In genomic region chr13:62855396-62856304, GRCm38 (mm10) we compare ENCODE assay signal across 8 mouse cellular contexts. TPM values are rescaled to one million over a fixed set of nuclear protein-coding genes. Genes with fewer than 3 reads are reported as not detected.
A peak's percentile ranks its signal among the peaks of the same experiment; 100 is the strongest.
DNase-seq lines count a peak whose midpoint lies in the region; ATAC-seq and TF ChIP-seq lines count a peak whose summit lies in the region.

No protein-coding gene starts in this region.

- no peak overlapping the region for H3K27ac ChIP-seq in left cerebral cortex, adult 2 months
- H3K27ac ChIP-seq in embryonic fibroblast, embryonic 13.5 days (ENCODE audit: insufficient read depth, low read length): no peak overlapping the region
- H3K27ac ChIP-seq in limb, embryonic 12.5 days: no peak overlapping the region
- H3K27ac ChIP-seq in neural tube, embryonic 13.5 days (replicated peaks): no peak overlapping the region

- peak overlapping the region; percentile 56 for H3K4me2 ChIP-seq in limb, embryonic 12.5 days
- H3K4me2 ChIP-seq in neural tube, embryonic 13.5 days: peak overlapping the region; percentile 67

- no peaks in the 10 kb centered on the region for H3K27me3 ChIP-seq in limb, embryonic 12.5 days
- no peaks in the 10 kb centered on the region for H3K27me3 ChIP-seq in neural tube, embryonic 13.5 days

- TF ChIP-seq POLR2A in embryonic fibroblast, embryonic 13.5 days (IDR thresholded peaks at IDR 0.05; ENCODE audit: low read depth, low read length): no peak

- no peaks in the 10 kb centered on the region for H3K36me3 ChIP-seq in limb, embryonic 12.5 days
- H3K36me3 ChIP-seq in neural tube, embryonic 13.5 days: no peaks in the 10 kb centered on the region

- TF ChIP-seq CTCF in left cerebral cortex, adult 2 months (IDR thresholded peaks at IDR 0.05): no peak
- no peak for TF ChIP-seq CTCF in embryonic fibroblast, embryonic 13.5 days (IDR thresholded peaks at IDR 0.05; ENCODE audit: borderline replicate concordance, insufficient read depth, low read length)

- WGBS in limb, embryonic 12.5 days: 33% methylated on average over 25 of the region's 25 CpGs
- 30% methylated on average over 25 of the region's 25 CpGs for WGBS in neural tube, embryonic 13.5 days

- no peaks in the 10 kb centered on the region for H3K9me3 ChIP-seq in limb, embryonic 12.5 days
- no peaks in the 10 kb centered on the region for H3K9me3 ChIP-seq in neural tube, embryonic 13.5 days

- ATAC-seq in limb, embryonic 12.5 days (ENCODE audit: insufficient number of reproducible peaks, insufficient read depth, low FRiP score, low TSS enrichment, low read depth): no peak
- peak; percentile 32; the same call in 1 of the 2 replicates for ATAC-seq in neural tube, embryonic 13.5 days (ENCODE audit: low read depth)

- no peaks in the 10 kb centered on the region for H3K4me1 ChIP-seq in embryonic fibroblast, embryonic 13.5 days (ENCODE audit: control insufficient read depth, insufficient read depth, low read length)
- peaks cover 5% of the 10 kb centered on the region; the same call in 1 of the 2 replicates for H3K4me1 ChIP-seq in limb, embryonic 12.5 days (replicated peaks)
- no peaks in the 10 kb centered on the region for H3K4me1 ChIP-seq in neural tube, embryonic 13.5 days (replicated peaks)

- no peak overlapping the region for H3K9ac ChIP-seq in limb, embryonic 12.5 days (replicated peaks)
- peak overlapping the region; percentile 58; the same call in 1 of the 2 replicates for H3K9ac ChIP-seq in neural tube, embryonic 13.5 days

- DNase-seq in left cerebral cortex, adult 2 months (ENCODE audit: extremely low spot score in 1 of 2, low spot score in 2 of 2): no peak
- DNase-seq in left cerebral cortex, postnatal 36 days (ENCODE audit: low spot score in 2 of 2): no peak
- DNase-seq in Muller cell, postnatal 12 days (ENCODE audit: inconsistent ontology term): no peak
- no peak for DNase-seq in frontal cortex, postnatal 14 days (ENCODE audit: low spot score in 2 of 2)
- DNase-seq in lung, postnatal 25 days (ENCODE audit: low spot score): no peak

- H3K4me3 ChIP-seq in left cerebral cortex, adult 2 months: peak overlapping the region; percentile 36
- peak overlapping the region; percentile 8; the same call in 1 of the 2 replicates for H3K4me3 ChIP-seq in embryonic fibroblast, embryonic 13.5 days (ENCODE audit: insufficient read depth, low read length)
- peak overlapping the region; percentile 28 for H3K4me3 ChIP-seq in limb, embryonic 12.5 days (replicated peaks)
- peak overlapping the region; percentile 37 for H3K4me3 ChIP-seq in neural tube, embryonic 13.5 days

- intact Hi-C loops in left cerebral cortex, adult 2 months (cut with DNase I): loop anchor here (2.0 to 5.0 kb wide), 3 partner anchors 91 to 477 kb away; partner anchors contain the start of gene 6720489N17Rik
- intact Hi-C loops in left cerebral cortex, postnatal 36 days (cut with DNase I): loop anchor here (2.0 to 10.0 kb wide), 3 partner anchors 93 to 391 kb away; partner anchors contain the start of gene Gm49359

RNA-seq across cellular contexts. Expression of gene Fbp2, which starts 2.6 kb away (rescaled TPM):
- not detected for total RNA-seq in left cerebral cortex, adult 2 months (2021)
- total RNA-seq in left cerebral cortex, postnatal 36 days (2021): not detected
- polyA plus RNA-seq in embryonic fibroblast, embryonic 13.5 days (2011; ENCODE audit: insufficient read length, low read depth, missing spikeins): not detected in 2 replicates
- polyA plus RNA-seq in limb, embryonic 12.5 days (2016; fragmentation: Nextera tagmentation; extraction: Ambion mirVana): 0.73 and 1.1 TPM in 2 replicates
- 0.33 and 0.51 TPM in 2 replicates for polyA plus RNA-seq in neural tube, embryonic 13.5 days (2015; fragmentation: Nextera tagmentation; extraction: Ambion mirVana)

RNA-seq across cellular contexts. Expression of gene Fbp1, which starts 32.4 kb away (rescaled TPM):
- under 1 TPM; 0.33 to 0.59 TPM for total RNA-seq in left cerebral cortex, adult 2 months (2021)
- under 1 TPM; 0.79 TPM for total RNA-seq in left cerebral cortex, postnatal 36 days (2021)
- polyA plus RNA-seq in embryonic fibroblast, embryonic 13.5 days (2011; ENCODE audit: insufficient read length, low read depth, missing spikeins): not detected in 2 replicates
- 0.61 and 0.80 TPM in 2 replicates for polyA plus RNA-seq in limb, embryonic 12.5 days (2016; fragmentation: Nextera tagmentation; extraction: Ambion mirVana)
- 2.3 and 2.9 TPM in 2 replicates for polyA plus RNA-seq in neural tube, embryonic 13.5 days (2015; fragmentation: Nextera tagmentation; extraction: Ambion mirVana)
